Mouse (Mus musculus): Measurements from ENCODE around the gene Eml4. TPM values are rescaled to one million over a fixed set of nuclear protein-coding genes. Genes with fewer than 3 reads are reported as not detected.

Eml4 gene
- total RNA-seq, 2 experiments from 2014 or later = 24.4 to 30.2 TPM

DNA sequence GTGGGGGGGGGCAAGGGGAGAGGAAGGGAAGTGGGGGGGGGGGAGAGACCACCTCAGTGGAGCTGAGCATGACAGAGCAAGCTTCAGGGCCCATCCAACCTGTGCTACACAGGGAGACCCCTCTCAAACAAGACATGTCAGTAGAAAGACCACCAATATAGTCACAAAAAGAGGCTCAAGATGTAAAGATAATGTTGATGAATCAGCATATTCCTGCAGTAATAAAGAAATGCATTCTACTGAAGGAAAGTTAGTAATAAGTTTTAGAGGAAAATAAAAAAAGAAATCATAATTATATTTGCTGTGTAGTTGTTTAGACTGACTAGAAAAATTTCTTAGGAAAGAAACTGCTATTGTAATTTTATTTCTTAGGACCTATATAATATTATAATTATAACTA lies 23.4 kb downstream of the Eml4 start:
- DNase-seq (ENCODE audit: extremely low spot score in 1 of 2, low spot score in 2 of 2) = no peak
- intact Hi-C loops (cut with DNase I) = no loop called here

DNA sequence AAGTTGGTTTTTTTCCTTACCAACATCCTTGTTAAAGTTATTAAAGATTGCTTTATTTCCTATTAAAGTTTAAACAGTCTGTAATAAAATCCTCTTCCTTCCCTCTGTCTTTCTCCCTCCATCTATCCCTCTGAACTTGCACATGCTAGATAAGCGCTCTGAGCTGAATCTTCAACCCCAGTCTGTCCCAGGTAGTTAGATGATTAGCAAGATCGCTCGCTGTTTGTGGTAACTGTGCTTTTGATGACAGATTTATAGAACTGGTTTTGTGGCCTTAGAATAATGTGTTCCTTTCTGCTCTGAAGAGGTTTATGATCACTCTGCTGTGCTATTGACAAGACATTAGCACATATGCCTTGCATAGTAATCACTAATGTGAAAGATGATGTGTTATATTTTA lies 25.1 kb downstream of the Eml4 start:
- intact Hi-C loops (cut with DNase I) = no loop called here
- no peak for DNase-seq (ENCODE audit: extremely low spot score in 1 of 2, low spot score in 2 of 2)

DNA sequence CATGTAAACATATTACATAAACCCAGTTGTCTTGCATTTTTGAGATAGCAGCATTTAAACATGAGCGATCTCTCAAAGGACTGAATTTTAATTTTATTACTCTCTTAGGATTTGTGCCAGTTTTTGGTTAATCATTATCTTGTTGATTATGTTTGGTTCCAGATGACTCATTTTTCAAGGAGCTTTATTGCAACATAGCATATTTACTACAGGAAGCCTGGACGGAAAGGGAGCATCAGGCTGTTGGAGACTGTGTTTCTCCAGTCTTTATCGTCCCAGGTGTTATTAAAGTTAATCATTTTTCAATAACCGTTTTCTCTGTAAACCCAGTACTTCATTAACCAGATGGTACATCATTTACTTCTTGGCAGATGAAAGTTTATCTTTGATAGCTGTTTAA lies 26.1 kb downstream of the Eml4 start:
- no peak for DNase-seq (ENCODE audit: extremely low spot score in 1 of 2, low spot score in 2 of 2)
- intact Hi-C loops (cut with DNase I) = no loop called here

DNA sequence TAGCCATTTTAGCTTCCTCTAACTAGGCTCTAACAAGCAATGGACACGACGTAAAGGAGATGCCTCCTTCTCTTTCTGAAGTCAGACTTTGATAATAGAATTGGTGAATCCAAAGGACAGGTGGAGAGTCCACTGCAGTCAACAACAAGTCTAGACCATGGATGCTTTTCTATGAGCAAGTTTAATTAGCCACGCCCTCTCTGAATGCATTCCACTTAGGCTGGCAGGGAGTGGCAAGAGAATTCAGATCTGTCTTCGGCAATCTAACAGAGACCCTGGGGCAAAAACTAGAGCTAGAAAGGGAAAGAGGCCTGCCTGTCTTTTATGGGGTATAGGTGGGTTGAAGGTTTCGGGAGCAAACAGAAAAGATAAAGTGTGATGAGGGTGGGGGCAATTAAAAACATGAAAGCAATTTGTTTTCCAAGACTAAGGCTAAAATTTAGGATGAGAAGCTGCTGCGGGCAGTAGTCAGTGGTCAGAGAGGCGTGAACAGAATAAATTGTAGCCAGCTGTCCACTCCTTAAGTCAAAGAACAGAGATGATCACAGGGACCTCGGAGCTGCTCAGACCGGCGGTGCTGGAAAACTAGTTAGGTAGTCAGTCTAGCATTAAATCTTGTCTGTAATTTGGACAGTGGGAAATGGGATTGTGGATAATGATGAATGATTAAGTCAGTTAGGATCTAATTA lies 27.2 kb downstream of the Eml4 start:
- no peak for DNase-seq (ENCODE audit: extremely low spot score in 1 of 2, low spot score in 2 of 2)
- intact Hi-C loops (cut with DNase I) = no loop called here

DNA sequence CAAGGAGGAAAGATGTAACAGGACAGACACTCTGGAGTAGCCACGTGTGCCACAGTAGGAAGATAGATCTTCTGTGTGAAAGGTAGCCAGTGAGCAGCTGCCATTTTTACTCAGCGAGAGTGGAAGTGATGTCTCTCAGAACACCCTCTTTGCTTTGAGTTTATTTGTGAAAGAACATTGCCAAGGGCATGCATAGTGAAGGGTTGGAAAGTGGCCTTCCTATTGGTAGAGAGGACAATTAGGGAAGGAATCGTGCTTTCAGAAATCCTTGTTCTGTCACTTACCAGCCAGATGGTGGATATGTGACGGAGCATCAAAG lies 27.7 kb downstream of the Eml4 start:
- intact Hi-C loops (cut with DNase I) = no loop called here
- no peak for DNase-seq (ENCODE audit: extremely low spot score in 1 of 2, low spot score in 2 of 2)

DNA sequence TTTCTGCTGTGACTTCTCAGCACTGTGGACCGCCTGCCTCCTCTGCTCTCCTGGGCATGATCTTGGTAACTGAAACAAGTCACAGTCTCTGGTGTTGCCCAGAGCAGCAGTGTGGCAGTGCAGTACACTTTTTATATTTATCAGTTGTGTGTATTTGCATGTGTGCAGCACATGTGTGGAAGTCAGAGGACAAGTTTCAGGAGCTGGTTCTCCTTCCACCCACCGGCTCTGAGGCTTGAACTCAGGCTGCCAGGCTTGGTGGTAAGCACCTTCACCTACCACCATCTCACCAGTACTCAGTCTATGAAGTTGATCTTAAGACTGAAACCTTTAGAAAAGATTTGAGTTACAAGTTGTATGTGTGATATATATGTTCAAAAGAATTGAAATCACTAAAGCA lies 28.6 kb downstream of the Eml4 start:
- intact Hi-C loops (cut with DNase I) = no loop called here
- no peak for DNase-seq (ENCODE audit: extremely low spot score in 1 of 2, low spot score in 2 of 2)

DNA sequence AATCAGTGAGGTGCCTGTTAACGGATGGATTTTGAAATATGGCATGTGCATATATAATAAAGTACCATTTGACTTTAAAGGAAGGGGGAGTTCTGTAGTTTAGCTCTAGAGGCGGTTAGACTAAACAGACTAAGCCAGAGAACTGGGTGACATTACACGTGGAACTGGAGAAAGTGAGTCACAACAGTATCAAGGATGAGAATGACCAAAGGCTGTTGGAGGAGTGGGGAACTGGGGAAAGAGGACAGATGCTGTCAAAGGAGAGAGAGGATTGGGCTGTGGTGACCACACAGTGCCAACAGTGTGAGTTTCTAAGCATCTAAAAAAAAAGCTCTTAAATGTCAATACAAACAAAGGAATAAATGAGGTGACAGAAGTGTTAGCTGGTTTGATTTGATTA lies 29.1 kb downstream of the Eml4 start:
- intact Hi-C loops (cut with DNase I) = no loop called here
- no peak for DNase-seq (ENCODE audit: extremely low spot score in 1 of 2, low spot score in 2 of 2)

DNA sequence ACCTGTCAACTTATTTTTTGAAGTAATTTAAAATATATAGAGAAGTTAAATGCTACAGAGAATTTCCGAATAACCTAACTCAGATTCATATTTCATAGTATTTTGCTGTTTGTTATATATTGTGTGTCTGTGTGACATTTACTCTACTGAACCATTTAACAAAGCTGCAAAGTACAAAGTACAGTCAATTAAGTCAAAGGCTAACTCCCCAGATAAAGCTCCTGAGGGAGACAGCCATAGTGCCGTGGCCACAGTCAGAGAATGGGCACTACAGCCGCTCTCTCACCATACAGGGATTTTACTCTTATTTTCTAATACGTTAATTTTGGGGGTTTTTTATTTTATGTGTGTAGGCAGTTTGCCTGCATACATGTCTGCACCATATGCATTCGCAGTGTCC lies 32.0 kb downstream of the Eml4 start:
- intact Hi-C loops (cut with DNase I) = no loop called here
- DNase-seq (ENCODE audit: extremely low spot score in 1 of 2, low spot score in 2 of 2) = no peak

DNA sequence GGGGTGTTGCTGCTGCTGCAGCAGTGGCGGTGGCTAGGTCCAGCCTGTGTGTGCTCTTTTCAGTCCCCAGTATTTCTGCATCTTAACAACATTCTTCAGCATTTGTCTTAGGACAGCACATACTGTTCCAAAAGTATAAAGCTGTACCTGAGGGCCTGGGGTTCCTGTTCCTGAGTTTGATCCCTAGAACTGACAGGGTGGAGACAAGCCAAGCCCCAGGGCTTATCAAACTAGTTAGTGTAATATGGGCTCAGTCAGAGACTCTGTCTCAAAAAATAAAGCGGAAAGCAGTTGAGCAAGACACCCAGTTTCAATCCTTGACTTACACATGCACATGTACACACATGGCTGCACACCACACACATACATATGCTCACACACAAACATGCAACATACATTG lies 34.2 kb downstream of the Eml4 start:
- DNase-seq (ENCODE audit: extremely low spot score in 1 of 2, low spot score in 2 of 2) = no peak
- intact Hi-C loops (cut with DNase I) = no loop called here

DNA sequence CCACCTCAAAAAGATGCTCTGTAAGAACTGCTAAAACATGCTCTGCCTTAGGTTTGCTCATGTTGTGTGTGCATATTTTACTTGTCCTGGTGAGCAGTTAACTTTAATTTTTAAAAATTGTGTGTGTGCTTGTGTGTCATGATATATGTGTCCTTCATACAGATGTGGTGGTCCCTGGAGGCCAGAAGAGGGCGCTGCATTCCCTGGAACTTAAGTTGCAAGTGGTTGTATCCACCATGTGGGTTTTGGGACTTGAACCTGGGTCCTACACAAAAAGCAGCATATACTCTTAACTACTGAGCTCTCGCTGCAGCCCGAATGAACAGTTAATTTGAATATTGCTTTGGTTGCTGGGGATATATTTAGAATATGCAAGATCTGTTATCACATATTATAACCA lies 36.4 kb downstream of the Eml4 start:
- no peak for DNase-seq (ENCODE audit: extremely low spot score in 1 of 2, low spot score in 2 of 2)
- intact Hi-C loops (cut with DNase I) = no loop called here

DNA sequence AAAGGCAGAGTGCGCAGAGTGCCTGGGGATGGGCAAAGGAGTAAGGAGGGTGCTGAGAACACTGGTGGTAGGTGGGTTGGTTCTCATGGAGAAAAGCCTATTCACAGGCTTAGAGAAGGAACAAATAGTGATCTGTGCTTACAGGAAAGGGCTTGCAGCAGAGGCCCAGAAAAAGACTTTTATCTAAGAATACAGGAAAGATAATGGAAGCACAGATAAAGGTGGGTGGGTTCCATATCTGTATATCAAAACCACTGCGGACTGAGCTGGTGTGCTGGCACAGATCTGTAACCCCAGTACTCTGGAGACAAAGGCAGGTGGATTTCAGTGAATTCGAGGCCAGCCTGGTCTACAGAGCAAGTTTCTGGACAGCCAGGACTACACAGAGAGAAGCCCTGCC lies 43.3 kb downstream of the Eml4 start:
- DNase-seq (ENCODE audit: extremely low spot score in 1 of 2, low spot score in 2 of 2) = no peak
- intact Hi-C loops (cut with DNase I) = no loop called here

DNA sequence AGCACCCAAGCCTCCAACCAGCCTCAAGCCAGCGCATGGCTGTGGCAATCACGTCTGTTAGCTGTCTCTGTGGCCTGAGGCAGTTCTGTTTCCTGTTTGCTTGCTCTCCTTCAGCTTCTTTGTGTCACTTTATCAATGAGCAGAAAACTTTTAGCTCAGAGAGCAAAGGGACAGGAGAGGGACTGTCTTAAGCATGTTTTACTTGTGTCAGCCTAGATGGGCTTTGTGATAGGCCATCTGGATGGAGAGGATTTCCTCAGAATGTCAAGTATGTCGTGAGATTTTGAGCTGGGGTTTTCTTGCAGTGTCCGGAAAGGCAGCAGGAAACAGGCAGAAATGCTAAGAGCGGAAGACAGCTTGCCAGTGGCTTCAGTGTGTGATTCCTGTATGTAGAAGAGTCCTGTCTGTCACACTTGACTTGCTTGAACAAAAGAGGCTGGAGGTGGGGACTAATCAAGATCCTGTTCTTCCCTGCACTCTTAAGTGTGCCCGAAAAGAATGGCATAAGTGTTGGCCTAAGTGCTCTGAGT lies 46.9 kb downstream of the Eml4 start:
- no peak for DNase-seq (ENCODE audit: extremely low spot score in 1 of 2, low spot score in 2 of 2)
- intact Hi-C loops (cut with DNase I) = no loop called here

DNA sequence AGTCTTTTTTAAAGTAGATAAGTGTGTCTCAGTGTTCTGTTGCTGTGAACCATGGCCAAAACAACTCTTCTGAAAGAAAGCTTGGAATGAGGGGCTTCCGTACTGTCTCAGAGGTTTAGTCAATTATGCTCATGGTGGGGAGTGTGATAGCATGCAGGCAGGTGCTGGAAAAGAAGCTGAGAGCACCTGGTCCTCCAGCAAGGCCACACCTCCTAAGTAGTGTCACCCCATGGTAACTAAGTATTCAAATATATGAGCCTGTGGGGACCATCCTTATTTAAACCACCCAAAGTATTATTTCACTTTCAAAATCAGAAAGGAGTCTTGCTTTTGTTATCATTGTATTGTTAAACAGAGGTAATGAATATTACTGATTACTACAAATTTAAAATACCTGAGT lies 48.0 kb downstream of the Eml4 start:
- intact Hi-C loops (cut with DNase I) = no loop called here

DNA sequence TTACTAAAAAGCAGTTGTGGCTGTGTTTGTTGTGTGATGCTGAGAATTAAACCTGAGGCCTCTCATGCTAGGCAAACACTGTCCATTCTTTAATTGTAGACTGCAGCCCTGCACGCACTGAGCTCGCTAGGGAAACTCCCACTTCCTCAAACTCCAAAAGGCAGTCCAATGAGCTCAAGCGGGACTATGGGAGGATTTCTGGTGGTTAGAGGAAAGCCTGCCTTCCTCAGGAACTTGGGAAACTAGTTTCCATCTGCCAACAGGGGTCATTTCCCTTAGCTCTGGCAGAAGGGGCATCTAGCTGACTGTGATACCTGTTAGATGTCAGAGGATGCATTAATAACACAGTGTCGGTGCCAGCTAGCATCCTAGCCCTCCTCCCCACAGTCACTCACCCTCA lies 79.9 kb downstream of the Eml4 start:
- intact Hi-C loops (cut with DNase I) = no loop called here
- no peak for DNase-seq (ENCODE audit: extremely low spot score in 1 of 2, low spot score in 2 of 2)

More for the DNA sequence above, 48.0 kb downstream of the Eml4 start:
- DNase-seq (ENCODE audit: extremely low spot score in 1 of 2, low spot score in 2 of 2) = no peak

DNA sequence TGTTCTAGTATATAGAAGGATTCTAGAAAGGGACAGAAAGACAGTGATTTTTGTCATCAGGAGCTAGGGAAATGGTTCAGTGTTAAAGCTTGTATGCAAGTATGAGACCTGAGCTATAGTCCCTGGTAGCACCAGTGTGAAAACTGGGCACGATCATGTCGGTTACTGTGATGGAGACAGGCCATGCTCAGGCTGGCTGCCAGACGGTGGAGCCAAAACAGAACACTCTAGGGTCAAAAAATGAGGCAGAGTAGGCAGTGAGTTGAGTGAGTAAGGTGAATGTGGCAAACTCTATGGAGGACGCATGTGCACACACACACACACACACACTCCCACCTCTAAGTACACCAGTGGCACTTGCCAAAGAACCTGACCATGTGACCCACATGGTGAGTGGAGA lies 92.7 kb downstream of the Eml4 start:
- no peak for DNase-seq (ENCODE audit: extremely low spot score in 1 of 2, low spot score in 2 of 2)
- intact Hi-C loops (cut with DNase I) = no loop called here

DNA sequence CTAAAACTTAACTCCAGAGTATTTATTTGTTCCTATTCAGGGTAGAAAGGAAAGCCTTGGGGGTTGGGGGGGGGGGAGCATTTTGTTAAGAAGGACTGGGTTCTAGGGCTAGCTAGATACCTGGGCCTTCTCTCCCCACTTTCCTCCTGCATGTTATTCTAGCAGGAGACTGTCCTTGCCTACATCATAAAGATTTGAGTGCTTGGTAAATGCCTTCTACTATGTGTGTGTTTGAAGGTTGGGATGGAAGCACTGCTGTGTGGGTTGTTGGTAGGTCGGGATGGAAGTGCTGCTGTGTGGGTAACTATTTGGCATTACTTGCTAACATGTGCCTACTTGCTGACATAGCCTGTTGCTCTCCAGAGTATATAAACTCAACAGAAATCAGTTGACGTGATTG lies 98.9 kb downstream of the Eml4 start:
- intact Hi-C loops (cut with DNase I) = no loop called here
- no peak for DNase-seq (ENCODE audit: extremely low spot score in 1 of 2, low spot score in 2 of 2)

DNA sequence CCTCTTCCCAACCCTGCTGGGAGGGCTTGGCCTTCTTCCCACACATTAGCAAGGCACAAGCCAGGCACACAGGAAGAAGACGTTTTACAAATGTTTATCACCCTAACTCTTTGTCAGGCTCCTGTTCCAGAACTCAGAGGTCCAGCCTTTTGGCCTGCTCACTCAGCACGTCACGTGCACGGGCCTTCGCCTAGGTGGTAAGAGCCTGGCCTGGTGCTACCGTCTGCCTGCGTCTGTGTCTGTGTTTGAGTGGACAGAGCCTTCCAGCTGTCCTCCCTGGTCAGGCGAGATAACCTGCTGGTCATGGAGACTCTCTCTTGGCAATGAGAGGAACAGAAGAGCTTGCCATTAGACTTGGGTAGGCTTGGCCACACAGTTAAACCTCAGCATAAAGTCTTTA lies 100.6 kb downstream of the Eml4 start:
- DNase-seq (ENCODE audit: extremely low spot score in 1 of 2, low spot score in 2 of 2) = no peak
- intact Hi-C loops (cut with DNase I) = loop anchor here (10.0 kb wide), 1 partner anchor 177 kb away; no protein-coding TSS in a partner anchor

DNA sequence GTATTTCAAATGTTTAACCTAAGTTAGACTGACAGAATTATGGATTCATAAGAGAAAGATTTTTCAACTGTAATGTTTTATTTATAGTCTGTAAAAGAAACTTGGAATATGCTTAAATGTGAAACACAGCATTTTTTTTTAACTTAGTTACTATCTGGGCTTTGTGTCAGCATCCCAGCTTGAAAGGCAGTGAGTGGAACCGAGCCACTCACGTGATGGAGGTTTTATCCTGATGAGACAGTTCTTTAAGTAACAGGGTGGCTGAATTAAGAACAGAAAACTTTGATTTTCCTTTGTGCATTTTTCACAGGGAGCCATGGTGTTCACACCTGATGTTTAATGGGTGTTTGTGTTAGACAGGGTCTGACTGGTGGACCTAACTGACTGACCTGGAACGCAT lies 101.1 kb downstream of the Eml4 start:
- intact Hi-C loops (cut with DNase I) = loop anchor here (10.0 kb wide), 1 partner anchor 177 kb away; no protein-coding TSS in a partner anchor
- peak in 1 of 2 experiments; percentile 30 for DNase-seq (ENCODE audit: extremely low spot score in 1 of 2, low spot score in 2 of 2)

DNA sequence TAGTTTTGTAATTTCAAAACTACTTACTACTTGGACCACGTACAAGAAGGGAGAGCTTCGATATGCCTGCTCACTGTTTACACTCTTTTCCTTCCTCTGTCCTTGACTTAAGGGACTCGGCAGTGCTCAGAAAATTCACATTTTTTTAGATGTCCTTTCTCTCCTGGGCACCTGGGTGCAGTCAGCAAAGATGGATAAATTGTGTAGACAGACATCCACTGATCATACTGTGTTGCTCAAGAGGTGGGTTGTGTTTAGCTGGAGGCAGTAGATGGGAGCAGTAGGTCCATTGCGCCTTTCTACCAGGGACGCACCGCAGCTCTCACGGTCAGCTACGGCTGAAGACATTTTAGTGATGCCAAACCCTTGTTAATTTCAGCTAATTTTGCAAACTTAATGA lies 101.7 kb downstream of the Eml4 start:
- intact Hi-C loops (cut with DNase I) = loop anchor here (10.0 kb wide), 1 partner anchor 178 kb away; no protein-coding TSS in a partner anchor

DNA sequence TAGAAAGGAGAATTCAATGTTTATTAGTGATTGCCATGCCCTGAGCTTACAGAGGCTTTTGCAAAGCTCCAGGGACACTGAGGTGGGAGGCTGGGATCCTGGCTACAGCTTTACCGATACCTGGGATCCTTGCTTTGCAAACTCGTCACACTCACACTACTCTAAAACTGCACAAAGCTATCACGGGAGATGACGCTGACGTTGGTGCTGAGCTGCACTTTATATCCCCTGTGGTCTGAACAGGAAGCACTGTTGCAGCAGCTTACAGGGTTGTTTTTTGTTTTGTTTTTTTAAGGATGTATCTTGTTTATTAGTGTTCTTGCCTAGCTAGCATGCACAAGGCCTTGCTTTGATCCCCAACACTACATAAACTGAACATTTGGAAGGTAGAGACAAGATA lies 102.9 kb downstream of the Eml4 start:
- DNase-seq (ENCODE audit: extremely low spot score in 1 of 2, low spot score in 2 of 2) = no peak
- intact Hi-C loops (cut with DNase I) = loop anchor here (10.0 kb wide), 1 partner anchor 179 kb away; no protein-coding TSS in a partner anchor

More for the DNA sequence above, 101.7 kb downstream of the Eml4 start:
- DNase-seq (ENCODE audit: extremely low spot score in 1 of 2, low spot score in 2 of 2) = no peak

DNA sequence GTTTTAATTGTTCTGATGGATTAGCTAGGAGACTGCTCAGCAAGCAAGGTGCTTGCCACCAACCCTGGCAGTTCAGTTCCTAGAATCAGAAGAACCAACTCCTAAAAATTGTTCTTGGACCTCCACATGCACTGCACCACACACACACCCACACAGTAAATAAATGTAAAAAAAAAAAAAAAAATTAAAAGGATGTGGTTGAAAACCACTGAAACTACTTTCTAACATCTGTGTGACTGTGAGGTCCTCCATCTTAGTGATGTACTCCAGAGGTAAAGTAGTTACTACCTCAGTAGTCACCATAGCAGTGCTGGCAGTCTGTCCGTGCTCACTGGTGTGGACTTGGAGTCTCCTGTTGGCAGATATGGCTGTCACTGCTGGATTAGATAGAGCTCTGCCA lies 106.5 kb downstream of the Eml4 start:
- DNase-seq (ENCODE audit: extremely low spot score in 1 of 2, low spot score in 2 of 2) = no peak
- intact Hi-C loops (cut with DNase I) = loop anchor here (10.0 kb wide), 1 partner anchor 182 kb away; no protein-coding TSS in a partner anchor
